Mouse (Mus musculus): ENCODE results near the gene Mrps2.

DNA sequence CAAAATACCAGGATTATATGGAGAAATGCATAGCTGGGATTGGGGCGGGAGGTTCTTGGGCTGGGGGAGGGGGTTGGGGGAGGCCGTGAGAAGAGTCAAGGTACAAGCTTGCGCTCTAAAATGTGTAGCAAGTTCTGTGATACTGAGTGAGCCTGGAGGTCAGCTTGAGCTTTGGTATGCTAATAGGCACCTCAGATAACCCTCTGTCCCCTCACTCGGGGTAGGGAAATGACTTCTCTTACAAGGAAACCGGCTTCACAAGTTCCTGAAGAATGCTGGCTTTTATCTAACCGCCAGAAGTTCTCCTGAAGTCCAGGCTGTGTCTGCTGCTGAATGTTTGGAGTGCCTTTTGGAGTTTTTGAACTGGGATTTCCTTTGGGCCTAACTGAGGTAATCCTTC is 37.0 kb upstream of the Mrps2 start:
- TF ChIP-seq GATA1 (IDR thresholded peaks at IDR 0.05; ENCODE audit: borderline replicate concordance, low read length), result no peak
- no peak for TF ChIP-seq FLI1 (IDR thresholded peaks at IDR 0.05; ENCODE audit: low read length)
